Mouse (Mus musculus) ES-Bruce4 (cell line): ENCODE measurements around the gene Neb. TPM values are rescaled to one million over a fixed set of nuclear protein-coding genes. Genes with fewer than 3 reads are reported as not detected.

ENCODE experiments used
- H3K27ac ChIP-seq: 2 replicates; pipeline ENCODE4 v1.5.1; 2012; ENCODE audit warnings: low read length, inconsistent platforms; ENCODE audit not compliant: insufficient read depth
- H3K27me3 ChIP-seq: 2 replicates; pipeline ENCODE4 v1.6.1; 2012; ENCODE audit warnings: mild to moderate bottlenecking, low read length, inconsistent platforms; ENCODE audit not compliant: control insufficient read depth, poor library complexity, insufficient read depth, severe bottlenecking
- H3K36me3 ChIP-seq: 2 replicates; pipeline ENCODE4 v1.6.1; 2012; ENCODE audit warnings: inconsistent platforms, mild to moderate bottlenecking, low read length, moderate library complexity; ENCODE audit not compliant: control insufficient read depth, poor library complexity, insufficient read depth, severe bottlenecking
- H3K4me1 ChIP-seq: one replicate; pipeline ENCODE4 v1.8.1; 2011; ENCODE audit warnings: low read length; ENCODE audit not compliant: control insufficient read depth, insufficient read depth
- H3K4me3 ChIP-seq: 2 replicates; pipeline ENCODE4 v1.5.1; 2011; ENCODE audit warnings: low read depth, mild to moderate bottlenecking, low read length
- H3K9ac ChIP-seq: 2 replicates; pipeline ENCODE4 v1.6.1; 2012; ENCODE audit warnings: low read depth, mild to moderate bottlenecking, inconsistent platforms; ENCODE audit not compliant: poor library complexity, severe bottlenecking
- H3K9me3 ChIP-seq: replicated peaks from 2 replicates; pipeline ENCODE4 v1.6.1; 2012; ENCODE audit warnings: mild to moderate bottlenecking, low read length, inconsistent platforms; ENCODE audit not compliant: control insufficient read depth, poor library complexity, insufficient read depth, severe bottlenecking
- CTCF ChIP-seq: IDR thresholded peaks from one replicate; pipeline ENCODE4 v1.8.1; 2011; ENCODE audit warnings: low read depth, low read length
- EP300 ChIP-seq: IDR thresholded peaks from 2 replicates; pipeline ENCODE4 v1.6.1; 2011; ENCODE audit warnings: low read depth, low read length; ENCODE audit not compliant: insufficient read depth
- POLR2A ChIP-seq: IDR thresholded peaks from one replicate; pipeline ENCODE4 v1.8.1; 2011; ENCODE audit warnings: low read length; ENCODE audit not compliant: insufficient read depth
- polyA plus RNA-seq: library from polyadenylated mRNA; stranded (reverse); fragments of >200 nt; gene quantifications from 2 replicates; pipeline ENCODE4 v1.2.4, GENCODE M21; 2011; ENCODE audit warnings: low read depth; ENCODE audit not compliant: missing spikeins, insufficient read depth, insufficient read length

Neb gene
- polyA plus RNA-seq, 1 experiment, result 1.5 TPM

GRCm38 (mm10) chr2:52252037-52252436 is 126.2 kb downstream of the Neb start:
- TF ChIP-seq POLR2A (no peak), EP300 (no peak)
- Histone ChIP-seq H3K36me3 (no peaks in the 10 kb centered on the region), H3K9me3 (no peaks in the 10 kb centered on the region)

GRCm38 (mm10) chr2:52248316-52248826 is 129.9 kb downstream of the Neb start:
- TF ChIP-seq POLR2A (no peak), EP300 (no peak), CTCF (no peak)
- Histone ChIP-seq H3K9ac (no peak overlapping the region), H3K4me1 (no peaks in the 10 kb centered on the region), H3K4me3 (no peak overlapping the region), H3K9me3 (no peaks in the 10 kb centered on the region), H3K27ac (no peak overlapping the region), H3K36me3 (no peaks in the 10 kb centered on the region), H3K27me3 (no peaks in the 10 kb centered on the region)

More at GRCm38 (mm10) chr2:52252037-52252436, 126.2 kb downstream of the Neb start:
- Histone ChIP-seq H3K27ac (no peak overlapping the region), H3K27me3 (no peaks in the 10 kb centered on the region), H3K9ac (no peak overlapping the region), H3K4me1 (no peaks in the 10 kb centered on the region), H3K4me3 (no peak overlapping the region)

- no peaks in the 10 kb centered on the region for H3K9me3 ChIP-seq
- no peak for TF ChIP-seq POLR2A
- no peak for TF ChIP-seq EP300
- TF ChIP-seq CTCF, result no peak
- H3K4me1 ChIP-seq, result no peaks in the 10 kb centered on the region
- H3K9ac ChIP-seq, result no peak overlapping the region
- no peak overlapping the region for H3K27ac ChIP-seq
- no peaks in the 10 kb centered on the region for H3K27me3 ChIP-seq
- no peak overlapping the region for H3K4me3 ChIP-seq
- H3K36me3 ChIP-seq, result no peaks in the 10 kb centered on the region
Measured at GRCm38 (mm10) chr2:52245091-52245490, 133.2 kb downstream of the Neb start.

GRCm38 (mm10) chr2:52242691-52243090 is 135.6 kb downstream of the Neb start:
- TF ChIP-seq EP300 (no peak), POLR2A (no peak), CTCF (no peak)
- H3K9ac ChIP-seq, result no peak overlapping the region
- H3K36me3 ChIP-seq, result no peaks in the 10 kb centered on the region
- no peak overlapping the region for H3K27ac ChIP-seq
- H3K27me3 ChIP-seq, result no peaks in the 10 kb centered on the region
- no peaks in the 10 kb centered on the region for H3K9me3 ChIP-seq
- no peaks in the 10 kb centered on the region for H3K4me1 ChIP-seq
- no peak overlapping the region for H3K4me3 ChIP-seq

- Histone ChIP-seq H3K27me3 (no peaks in the 10 kb centered on the region), H3K9ac (no peak overlapping the region), H3K4me1 (no peaks in the 10 kb centered on the region), H3K4me3 (no peak overlapping the region), H3K36me3 (no peaks in the 10 kb centered on the region), H3K9me3 (no peaks in the 10 kb centered on the region), H3K27ac (no peak overlapping the region)
- no peak for TF ChIP-seq EP300
Measured at GRCm38 (mm10) chr2:52237892-52238291, 140.4 kb downstream of the Neb start.

GRCm38 (mm10) chr2:52227584-52227983 is 150.7 kb downstream of the Neb start:
- H3K9ac ChIP-seq, result no peak overlapping the region
- TF ChIP-seq CTCF, result no peak
- TF ChIP-seq POLR2A, result no peak
- TF ChIP-seq EP300, result no peak
- no peaks in the 10 kb centered on the region for H3K36me3 ChIP-seq
- peaks cover 3% of the 10 kb centered on the region for H3K4me1 ChIP-seq
- H3K27ac ChIP-seq, result no peak overlapping the region
- no peaks in the 10 kb centered on the region; the same call in 1 of the 2 replicates for H3K9me3 ChIP-seq
- no peak overlapping the region for H3K4me3 ChIP-seq
- no peaks in the 10 kb centered on the region for H3K27me3 ChIP-seq
